Mouse (Mus musculus) neural tube, embryonic 13.5 days (tissue): ENCODE data around the gene Ppp1r12a. TPM values are rescaled to one million over a fixed set of nuclear protein-coding genes. Genes with fewer than 3 reads are reported as not detected.

Experiments
- ATAC-seq: fragments of 200-750 bp; cut with Nextera tagmentation; 2 replicates; pipeline ENCODE4 v1.8.0; 2017; ENCODE audit warnings: low read depth, mild to moderate bottlenecking, moderate TSS enrichment, moderate library complexity
- H3K27ac ChIP-seq: fragments of 300-500 bp; sonication (generic); replicated peaks from 2 replicates; pipeline ENCODE4 v1.5.1; 2015; ENCODE audit warnings: moderate library complexity, mild to moderate bottlenecking, inconsistent platforms
- H3K27me3 ChIP-seq: fragments of 300-500 bp; sonication (generic); 2 replicates; pipeline ENCODE4 v1.6.1; 2015; ENCODE audit warnings: mild to moderate bottlenecking, inconsistent platforms
- H3K36me3 ChIP-seq: fragments of 300-500 bp; sonication (generic); 2 replicates; pipeline ENCODE4 v1.6.1; 2015; ENCODE audit warnings: mild to moderate bottlenecking, inconsistent platforms
- H3K4me1 ChIP-seq: fragments of 300-500 bp; sonication (generic); replicated peaks from 2 replicates; pipeline ENCODE4 v1.6.1; 2015; ENCODE audit warnings: inconsistent platforms
- H3K4me2 ChIP-seq: fragments of 300-500 bp; sonication (generic); 2 replicates; pipeline ENCODE4 v1.6.1; 2015; ENCODE audit warnings: inconsistent platforms, mild to moderate bottlenecking, moderate library complexity
- H3K4me3 ChIP-seq: fragments of 300-500 bp; sonication (generic); 2 replicates; pipeline ENCODE4 v1.5.1; 2015; ENCODE audit warnings: mild to moderate bottlenecking, inconsistent platforms
- H3K9ac ChIP-seq: fragments of 300-500 bp; sonication (generic); 2 replicates; pipeline ENCODE4 v1.6.1; 2015; ENCODE audit warnings: moderate library complexity, mild to moderate bottlenecking, inconsistent platforms
- H3K9me3 ChIP-seq: fragments of 300-500 bp; sonication (generic); 2 replicates; pipeline ENCODE4 v1.6.1; 2016; ENCODE audit warnings: inconsistent platforms
- WGBS: fragments of 180-500 bp; shearing (Covaris S2); methylation state at CpG from one replicate; pipeline ENCODE4 v1.1.7; 2015; 5-methylcytosine and 5-hydroxymethylcytosine counted together
- polyA plus RNA-seq: library from polyadenylated mRNA; unstranded; fragments of >200 nt; fragmentation: Nextera tagmentation; extraction: Ambion mirVana; gene quantifications from 2 replicates; pipeline ENCODE4 v1.2.1, GENCODE M21; 2015

The Ppp1r12a gene
- polyA plus RNA-seq, result 75.5 and 78.9 TPM in 2 replicates

DNA sequence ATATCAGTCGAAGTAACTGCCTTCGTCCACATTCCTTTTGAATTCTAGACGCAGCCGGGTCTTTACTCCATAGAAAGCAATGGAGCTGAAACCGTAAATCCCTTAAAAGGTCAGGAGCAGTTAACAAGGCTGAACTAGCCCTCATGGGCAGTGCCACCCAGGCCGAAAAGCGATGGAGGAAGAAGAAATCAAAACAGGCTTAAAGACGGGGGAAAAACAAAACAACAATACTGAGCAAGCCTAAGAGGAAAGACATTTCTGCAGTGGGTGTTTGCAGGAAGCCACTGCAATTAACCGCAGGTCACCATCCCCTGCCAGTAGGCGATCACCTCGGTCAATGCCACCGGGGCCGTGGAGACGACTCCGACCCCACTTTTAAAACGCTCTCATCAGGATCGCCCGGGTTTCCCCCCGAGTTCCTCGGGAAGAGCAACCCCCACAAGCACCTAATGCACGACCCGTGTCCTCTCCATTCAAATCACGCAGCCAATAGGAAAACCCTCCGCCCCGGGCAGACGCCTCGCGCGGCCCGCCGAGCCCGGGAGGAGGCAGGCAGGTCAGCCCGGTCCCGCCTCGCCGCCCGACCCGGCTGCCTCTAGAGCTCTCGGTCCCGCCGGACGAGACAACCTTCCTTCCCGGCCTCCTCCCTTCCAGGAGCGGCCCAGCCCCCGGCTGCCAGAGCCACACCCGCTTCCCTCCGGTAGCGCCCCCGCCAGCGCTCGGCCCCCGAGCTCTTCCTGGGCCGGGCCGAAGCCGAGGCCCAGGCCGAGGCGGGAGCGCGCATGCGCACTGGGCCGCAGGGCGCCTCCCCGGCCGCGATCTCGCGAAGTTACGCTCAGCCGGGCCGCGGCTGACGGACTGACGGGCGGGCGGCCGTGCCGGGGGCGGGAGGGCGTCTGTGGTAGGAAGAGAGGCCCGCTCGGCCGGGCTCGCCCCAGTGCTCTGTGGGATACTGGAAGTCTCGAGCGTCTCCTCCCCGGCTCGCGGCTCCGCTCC is at the start of gene Ppp1r12a:
Ppp1r12a (plus strand) TSS at position 933 of the 996 bp plus-strand sequence.
- H3K9me3 ChIP-seq, result no peaks in the 10 kb centered on the region
- peak within 1 kb of the TSS; percentile 79 for H3K4me2 ChIP-seq
- peak within 1 kb of the TSS; percentile 98 for H3K4me3 ChIP-seq
- peaks cover 32% of the 10 kb centered on the region for H3K4me1 ChIP-seq
- H3K9ac ChIP-seq, result peak within 1 kb of the TSS; percentile 97
- no peaks in the 10 kb centered on the region for H3K27me3 ChIP-seq
- no peaks in the 10 kb centered on the region for H3K36me3 ChIP-seq
- peak within 1 kb of the TSS; percentile 99 for H3K27ac ChIP-seq
- peak; percentile 94 for ATAC-seq
- WGBS, result under 1% methylated on average over 85 of the region's 89 CpGs

DNA sequence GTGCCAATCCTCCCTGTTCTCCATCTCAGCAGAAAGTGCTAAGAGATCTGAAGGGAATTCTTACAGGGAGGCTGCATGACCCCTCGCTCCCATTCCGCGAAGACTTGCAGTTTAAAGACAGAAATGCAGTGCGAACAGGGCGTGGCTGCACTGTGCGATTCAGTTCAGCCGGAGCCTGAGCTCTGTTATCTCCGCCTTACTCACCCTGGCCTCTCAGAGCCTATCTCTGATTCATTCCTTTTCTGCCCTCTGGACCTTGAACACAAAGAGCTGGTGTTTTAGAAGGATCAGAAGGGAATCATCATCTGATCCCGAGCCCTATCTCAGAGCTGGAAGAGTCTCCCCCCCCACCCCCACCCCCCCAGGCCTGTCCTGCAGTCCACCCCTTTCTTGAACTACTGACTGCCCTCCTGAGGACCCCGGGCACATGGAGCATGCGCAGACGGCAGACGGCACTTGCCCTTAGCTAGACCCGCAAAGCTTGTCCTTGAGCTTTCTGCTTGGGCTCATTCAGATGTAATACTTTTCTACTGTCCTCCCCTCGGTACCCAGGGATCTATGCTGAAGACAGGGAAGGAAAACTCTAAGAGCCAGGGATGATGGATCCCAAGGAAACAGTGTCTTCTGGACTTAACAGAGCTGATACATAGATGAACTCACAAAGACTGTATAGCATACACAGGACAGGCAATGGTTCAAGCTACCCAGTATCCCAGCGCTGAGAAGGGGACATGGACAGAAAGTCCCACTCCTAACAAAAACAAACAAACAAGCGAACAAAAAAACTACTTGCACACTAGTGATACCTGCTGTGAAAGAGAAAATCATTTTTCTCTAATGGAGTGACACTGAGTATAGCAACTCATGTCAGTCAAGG is 48.4 kb upstream of the Ppp1r12a start:
- 59% methylated on average over 17 of the region's 17 CpGs for WGBS
- no peaks in the 10 kb centered on the region for H3K4me1 ChIP-seq
- H3K4me2 ChIP-seq, result peak overlapping the region; percentile 49
- H3K4me3 ChIP-seq, result peak overlapping the region; percentile 19
- peak; percentile 59; the same call in 1 of the 2 replicates for ATAC-seq
- H3K9ac ChIP-seq, result no peak overlapping the region; the same call in 1 of the 2 replicates
- H3K27ac ChIP-seq, result no peak overlapping the region
- no peaks in the 10 kb centered on the region for H3K36me3 ChIP-seq
- H3K27me3 ChIP-seq, result no peaks in the 10 kb centered on the region
- H3K9me3 ChIP-seq, result no peaks in the 10 kb centered on the region

DNA sequence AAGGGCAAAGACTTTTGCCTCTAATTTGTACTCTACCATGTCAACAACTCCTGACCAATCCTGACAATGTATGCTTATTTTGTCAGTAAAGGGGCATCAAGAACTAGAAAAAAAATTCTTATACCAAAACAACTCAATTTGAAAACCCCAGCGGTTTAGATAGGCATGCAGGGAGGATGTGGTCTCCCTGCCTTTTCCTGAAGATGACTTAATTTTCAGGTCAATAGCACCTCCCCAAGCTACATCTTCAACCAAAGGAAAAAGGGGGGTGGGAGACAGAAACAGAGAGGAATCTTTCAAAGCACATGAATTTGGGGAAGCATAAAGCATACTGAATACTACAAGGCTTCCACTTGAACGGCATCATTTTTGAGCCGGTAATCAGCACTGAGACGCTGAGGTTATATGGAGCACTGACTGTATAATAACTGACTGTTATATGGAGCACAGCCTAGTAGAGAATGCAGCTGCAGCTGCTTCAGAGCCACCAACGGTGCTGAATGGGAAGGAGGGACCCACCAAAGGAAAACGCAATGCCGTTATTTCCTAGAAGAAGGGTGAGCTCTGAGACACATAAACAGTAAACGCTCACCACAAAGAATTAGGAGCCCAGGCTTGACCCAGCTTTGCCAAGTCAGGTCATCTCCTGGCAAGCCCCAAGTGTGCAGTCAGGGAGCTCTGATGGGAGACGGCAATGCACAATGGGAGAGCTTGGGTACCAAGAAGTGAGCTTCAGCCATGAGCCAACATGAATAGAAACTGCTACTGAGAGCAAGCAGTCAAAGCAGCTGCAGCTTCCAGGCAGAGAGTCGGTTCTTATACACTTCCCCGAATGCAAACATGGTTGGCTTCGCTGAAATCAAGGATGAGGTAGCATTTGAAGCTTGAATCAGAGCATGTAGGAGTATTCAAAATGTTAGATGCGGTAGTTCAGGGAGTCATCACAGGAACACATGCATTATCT is 43.5 kb upstream of the Ppp1r12a start:
- no peaks in the 10 kb centered on the region for H3K9me3 ChIP-seq
- no peak overlapping the region for H3K27ac ChIP-seq
- H3K4me2 ChIP-seq, result no peak overlapping the region
- H3K27me3 ChIP-seq, result no peaks in the 10 kb centered on the region
- no peak for ATAC-seq
- H3K4me1 ChIP-seq, result no peaks in the 10 kb centered on the region
- H3K4me3 ChIP-seq, result no peak overlapping the region
- no peak overlapping the region for H3K9ac ChIP-seq
- WGBS, result 85% methylated on average over 13 of the region's 13 CpGs
- no peaks in the 10 kb centered on the region for H3K36me3 ChIP-seq

DNA sequence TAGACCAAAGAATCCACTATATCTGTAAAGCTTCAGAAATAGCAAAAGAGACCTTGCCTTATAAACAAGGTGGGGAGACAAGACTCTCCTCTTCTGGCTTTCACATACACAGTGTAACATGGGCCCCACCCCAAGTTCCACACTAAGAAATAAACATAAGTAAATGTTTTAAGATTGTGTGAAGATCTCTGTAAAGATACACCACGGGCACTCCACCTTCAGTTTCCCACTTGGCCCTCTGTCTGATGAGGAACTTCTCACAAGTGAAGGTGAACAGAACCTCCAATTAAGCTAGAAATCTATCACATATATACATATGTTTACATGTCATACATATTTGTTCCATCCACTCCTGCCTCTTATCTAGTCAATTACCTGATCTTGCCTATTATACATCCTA is 42.6 kb upstream of the Ppp1r12a start:
- no peaks in the 10 kb centered on the region for H3K36me3 ChIP-seq
- H3K4me3 ChIP-seq, result no peak overlapping the region
- no peaks in the 10 kb centered on the region for H3K4me1 ChIP-seq
- ATAC-seq, result no peak
- H3K9ac ChIP-seq, result no peak overlapping the region
- WGBS, result 91% methylated on average over 1 of the region's 1 CpGs
- H3K27me3 ChIP-seq, result no peaks in the 10 kb centered on the region
- no peaks in the 10 kb centered on the region for H3K9me3 ChIP-seq
- H3K4me2 ChIP-seq, result no peak overlapping the region
- H3K27ac ChIP-seq, result no peak overlapping the region

DNA sequence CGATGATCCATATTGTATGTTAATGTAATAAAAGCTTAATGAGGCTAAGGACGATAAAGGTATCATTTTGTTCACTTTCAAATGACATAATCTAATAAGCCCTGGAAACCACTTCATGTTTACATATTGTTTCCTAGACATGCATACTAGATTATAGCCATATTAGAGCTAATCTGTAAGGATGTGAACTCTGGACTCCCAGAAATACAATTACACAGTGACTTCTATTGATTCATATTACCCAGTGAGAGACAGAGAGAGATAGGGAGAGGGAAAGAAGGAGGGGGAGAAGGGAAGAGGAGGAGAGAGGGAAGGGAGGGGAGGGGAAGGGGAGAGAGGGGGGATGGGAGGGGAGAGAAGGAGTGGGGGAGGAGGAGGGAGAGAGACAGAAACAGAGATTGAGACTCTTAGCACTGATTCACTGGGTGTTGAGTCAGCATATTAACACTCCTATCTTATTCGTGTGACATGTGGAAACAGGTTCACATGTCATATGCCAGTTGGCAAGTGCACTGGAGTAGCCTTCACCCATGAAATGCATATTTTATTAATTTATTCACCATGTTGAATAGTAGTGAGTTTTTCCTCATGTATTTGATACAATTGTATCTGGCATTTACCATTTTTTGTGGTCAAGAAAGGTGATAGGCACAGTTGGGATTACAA is 36.9 kb upstream of the Ppp1r12a start:
- Histone ChIP-seq H3K27me3 (no peaks in the 10 kb centered on the region), H3K4me2 (no peak overlapping the region), H3K4me3 (no peak overlapping the region), H3K36me3 (no peaks in the 10 kb centered on the region), H3K9ac (no peak overlapping the region), H3K9me3 (no peaks in the 10 kb centered on the region), H3K4me1 (no peaks in the 10 kb centered on the region), H3K27ac (no peak overlapping the region)
- WGBS, result 87% methylated on average over 3 of the region's 3 CpGs
- ATAC-seq, result no peak

DNA sequence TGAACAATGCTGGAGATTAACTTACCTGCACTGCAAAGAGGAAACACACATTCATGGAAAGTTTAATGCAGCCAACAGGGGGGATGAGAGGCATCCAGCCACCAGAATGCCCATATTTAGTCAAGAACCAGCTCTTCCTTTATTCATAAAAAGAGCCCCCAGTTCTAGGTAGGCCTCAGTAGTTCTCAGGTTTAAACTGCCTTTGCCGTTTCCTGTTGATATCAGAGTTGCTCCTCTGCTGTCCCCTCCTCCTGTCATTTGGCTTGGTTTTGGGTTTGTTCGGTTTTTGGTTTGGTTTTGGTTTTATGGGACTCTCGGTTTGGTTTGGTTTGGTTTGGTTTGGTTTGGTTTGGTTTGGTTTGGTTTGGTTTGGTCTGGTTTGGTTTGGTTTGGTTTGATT is 32.8 kb upstream of the Ppp1r12a start:
- no peaks in the 10 kb centered on the region for H3K9me3 ChIP-seq
- no peak overlapping the region for H3K4me2 ChIP-seq
- no peaks in the 10 kb centered on the region for H3K4me1 ChIP-seq
- no peak overlapping the region for H3K27ac ChIP-seq
- ATAC-seq, result no peak
- H3K36me3 ChIP-seq, result no peaks in the 10 kb centered on the region
- no peak overlapping the region for H3K4me3 ChIP-seq
- no peaks in the 10 kb centered on the region for H3K27me3 ChIP-seq
- no peak overlapping the region for H3K9ac ChIP-seq
- 90% methylated on average over 3 of the region's 3 CpGs for WGBS

DNA sequence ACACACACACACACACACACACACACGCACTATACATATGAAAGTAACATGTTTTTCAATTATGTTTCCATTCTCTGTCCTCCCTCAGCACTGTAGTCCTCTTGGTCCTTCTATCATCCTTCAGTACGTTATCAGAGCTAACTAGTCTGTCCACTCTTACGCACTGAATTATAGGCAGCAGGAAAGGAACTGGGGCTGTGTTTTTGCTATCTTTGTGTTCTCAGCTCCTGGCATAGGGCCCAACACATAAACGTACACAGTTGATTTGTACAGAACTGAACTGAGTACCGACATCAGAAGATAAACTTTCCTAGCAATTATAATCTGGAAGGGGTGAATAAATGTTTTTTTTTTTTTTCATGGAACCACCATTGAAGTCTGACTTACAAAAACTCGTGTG is 30.1 kb upstream of the Ppp1r12a start:
- no peaks in the 10 kb centered on the region for H3K4me1 ChIP-seq
- H3K4me2 ChIP-seq, result no peak overlapping the region
- no peak overlapping the region for H3K4me3 ChIP-seq
- H3K27ac ChIP-seq, result no peak overlapping the region
- ATAC-seq, result no peak
- WGBS, result 79% methylated on average over 6 of the region's 6 CpGs
- no peaks in the 10 kb centered on the region for H3K36me3 ChIP-seq
- no peaks in the 10 kb centered on the region for H3K27me3 ChIP-seq
- no peaks in the 10 kb centered on the region for H3K9me3 ChIP-seq
- H3K9ac ChIP-seq, result no peak overlapping the region

DNA sequence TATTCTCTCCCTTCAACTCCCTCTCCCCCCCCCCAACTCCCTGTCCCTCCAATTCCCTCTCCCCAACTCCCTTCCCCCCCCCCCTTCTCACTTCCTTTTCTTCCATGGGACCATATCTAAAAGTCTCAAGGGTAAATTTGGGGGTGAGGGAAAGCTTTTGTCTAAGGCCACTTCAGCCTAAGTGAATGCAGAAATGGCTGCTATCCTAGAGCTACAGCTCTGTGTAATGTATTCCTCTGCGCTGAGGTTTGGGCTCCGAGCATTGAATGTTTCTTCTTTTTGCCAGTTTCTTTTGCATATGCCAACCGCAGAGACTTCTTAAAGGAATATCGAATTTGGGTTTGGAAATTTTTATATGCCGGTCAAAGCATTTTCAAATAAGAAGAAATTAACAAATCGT is 28.7 kb upstream of the Ppp1r12a start:
- 91% methylated on average over 6 of the region's 6 CpGs for WGBS

DNA sequence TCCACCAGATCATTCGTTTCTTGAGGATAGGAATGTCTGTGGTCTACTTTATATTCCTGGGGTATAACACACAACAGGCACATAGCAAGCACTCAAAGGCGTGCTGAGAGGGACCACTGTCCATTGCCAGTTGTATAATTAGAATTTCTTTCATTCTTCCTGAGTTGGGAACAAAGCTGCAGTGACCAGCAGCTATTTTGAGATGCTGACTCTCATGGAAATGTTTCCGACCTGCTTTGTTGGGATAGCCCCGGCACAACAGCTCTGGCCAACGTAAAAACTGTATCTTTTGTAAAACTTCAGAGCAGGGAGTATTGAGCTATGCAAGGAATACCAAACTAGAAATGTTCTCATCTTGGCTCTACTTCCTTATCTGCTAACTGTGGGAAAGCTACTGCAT is 28.2 kb upstream of the Ppp1r12a start:
- H3K9me3 ChIP-seq, result no peaks in the 10 kb centered on the region
- H3K4me1 ChIP-seq, result no peaks in the 10 kb centered on the region
- H3K4me3 ChIP-seq, result no peak overlapping the region
- peak; percentile 56; the same call in 1 of the 2 replicates for ATAC-seq
- no peak overlapping the region for H3K9ac ChIP-seq
- H3K4me2 ChIP-seq, result no peak overlapping the region
- no peak overlapping the region for H3K27ac ChIP-seq
- H3K27me3 ChIP-seq, result no peaks in the 10 kb centered on the region
- 57% methylated on average over 5 of the region's 5 CpGs for whole genome bisulfite sequencing
- H3K36me3 ChIP-seq, result no peaks in the 10 kb centered on the region

More for the DNA sequence above, 28.7 kb upstream of the Ppp1r12a start:
- no peak overlapping the region for H3K4me3 ChIP-seq
- H3K4me2 ChIP-seq, result no peak overlapping the region
- no peak for ATAC-seq
- H3K4me1 ChIP-seq, result no peaks in the 10 kb centered on the region
- no peaks in the 10 kb centered on the region for H3K36me3 ChIP-seq
- no peaks in the 10 kb centered on the region for H3K9me3 ChIP-seq
- no peak overlapping the region for H3K27ac ChIP-seq
- no peaks in the 10 kb centered on the region for H3K27me3 ChIP-seq
- no peak overlapping the region for H3K9ac ChIP-seq

DNA sequence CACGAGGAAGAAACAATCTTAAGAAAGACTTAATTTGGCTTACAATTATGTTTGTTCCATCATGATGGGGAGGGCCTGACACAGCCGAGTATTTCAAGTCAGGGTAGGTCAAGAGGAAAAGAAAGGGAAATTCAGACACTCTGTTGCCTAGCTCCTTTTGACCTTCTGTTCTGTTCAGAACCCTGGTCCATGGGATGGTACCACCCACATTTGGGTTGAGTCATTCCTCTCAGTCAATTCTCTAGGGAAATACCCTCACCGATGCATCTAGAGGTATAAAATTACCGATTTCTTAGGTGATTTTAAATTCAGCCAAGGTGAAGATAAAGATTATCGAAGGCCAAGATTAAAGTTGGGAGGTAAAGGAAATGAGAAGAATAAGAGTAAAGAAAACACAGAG is 23.6 kb upstream of the Ppp1r12a start:
- no peaks in the 10 kb centered on the region for H3K9me3 ChIP-seq
- ATAC-seq, result no peak
- no peak overlapping the region for H3K4me3 ChIP-seq
- H3K4me1 ChIP-seq, result no peaks in the 10 kb centered on the region
- WGBS, result 90% methylated on average over 5 of the region's 5 CpGs
- H3K36me3 ChIP-seq, result no peaks in the 10 kb centered on the region
- H3K9ac ChIP-seq, result no peak overlapping the region
- H3K4me2 ChIP-seq, result no peak overlapping the region
- H3K27me3 ChIP-seq, result no peaks in the 10 kb centered on the region
- no peak overlapping the region for H3K27ac ChIP-seq

DNA sequence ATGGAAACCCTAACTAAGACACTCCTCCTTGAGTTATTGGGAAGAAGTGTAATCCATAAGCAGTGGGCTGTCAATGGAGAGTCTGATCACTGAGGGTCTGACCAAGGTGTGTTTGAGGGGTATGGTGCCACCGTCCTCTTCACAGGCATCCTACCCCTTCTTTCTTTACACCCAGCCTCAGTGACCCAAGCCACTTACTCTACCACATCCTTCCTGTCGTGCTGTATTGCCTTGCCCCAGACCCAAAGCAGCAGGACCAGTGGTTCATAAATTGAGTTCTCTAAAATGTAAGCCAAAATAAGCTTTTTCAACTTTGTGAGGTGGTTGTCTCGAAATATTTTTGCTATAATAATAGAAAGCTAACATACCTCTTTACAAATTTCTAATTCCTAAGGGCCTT is 22.2 kb upstream of the Ppp1r12a start:
- H3K4me1 ChIP-seq, result no peaks in the 10 kb centered on the region
- 77% methylated on average over 3 of the region's 3 CpGs for WGBS
- no peak overlapping the region for H3K4me3 ChIP-seq
- H3K27me3 ChIP-seq, result no peaks in the 10 kb centered on the region
- no peak for ATAC-seq
- no peaks in the 10 kb centered on the region for H3K9me3 ChIP-seq
- H3K4me2 ChIP-seq, result no peak overlapping the region
- no peaks in the 10 kb centered on the region for H3K36me3 ChIP-seq
- no peak overlapping the region for H3K9ac ChIP-seq
- H3K27ac ChIP-seq, result no peak overlapping the region
